Mouse (Mus musculus) CH12F3 (cell line): ENCODE data around the gene Tanc1.

Experiments used
- in situ Hi-C: fragments of 300-500 bp; cut with MboI; formaldehyde crosslinking; loops from 2 replicates; pipeline ENCODE4 v1.14.3; 2020; ENCODE audit warnings: low sequenced_read_pairs

Gene Tanc1

GRCm38 (mm10) chr2:59648444-59648843 is 36.6 kb downstream of the Tanc1 start:
- in situ Hi-C loops, result no loop called here

GRCm38 (mm10) chr2:59651801-59652200 is 40.0 kb downstream of the Tanc1 start:
- in situ Hi-C loops, result no loop called here

DNA sequence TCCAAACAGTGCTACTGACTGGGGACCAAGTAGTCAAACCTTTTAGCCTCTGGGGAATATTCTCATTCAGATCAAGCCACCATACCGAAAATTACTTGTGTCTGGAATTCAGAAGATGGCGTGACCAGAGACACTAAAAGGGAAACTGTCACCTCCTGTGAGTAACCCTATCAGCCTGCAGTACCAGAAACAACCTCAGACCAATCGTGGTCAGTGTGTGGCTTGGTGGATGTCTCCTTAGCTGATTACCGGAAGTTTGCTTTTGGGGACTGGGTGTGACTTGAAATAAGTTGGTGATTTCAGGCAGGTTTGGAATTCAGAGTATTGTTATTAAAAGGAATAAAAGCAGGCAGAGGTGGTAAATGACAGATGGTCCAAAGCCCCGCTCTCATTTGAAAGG is 40.9 kb downstream of the Tanc1 start:
- in situ Hi-C loops, result no loop called here

DNA sequence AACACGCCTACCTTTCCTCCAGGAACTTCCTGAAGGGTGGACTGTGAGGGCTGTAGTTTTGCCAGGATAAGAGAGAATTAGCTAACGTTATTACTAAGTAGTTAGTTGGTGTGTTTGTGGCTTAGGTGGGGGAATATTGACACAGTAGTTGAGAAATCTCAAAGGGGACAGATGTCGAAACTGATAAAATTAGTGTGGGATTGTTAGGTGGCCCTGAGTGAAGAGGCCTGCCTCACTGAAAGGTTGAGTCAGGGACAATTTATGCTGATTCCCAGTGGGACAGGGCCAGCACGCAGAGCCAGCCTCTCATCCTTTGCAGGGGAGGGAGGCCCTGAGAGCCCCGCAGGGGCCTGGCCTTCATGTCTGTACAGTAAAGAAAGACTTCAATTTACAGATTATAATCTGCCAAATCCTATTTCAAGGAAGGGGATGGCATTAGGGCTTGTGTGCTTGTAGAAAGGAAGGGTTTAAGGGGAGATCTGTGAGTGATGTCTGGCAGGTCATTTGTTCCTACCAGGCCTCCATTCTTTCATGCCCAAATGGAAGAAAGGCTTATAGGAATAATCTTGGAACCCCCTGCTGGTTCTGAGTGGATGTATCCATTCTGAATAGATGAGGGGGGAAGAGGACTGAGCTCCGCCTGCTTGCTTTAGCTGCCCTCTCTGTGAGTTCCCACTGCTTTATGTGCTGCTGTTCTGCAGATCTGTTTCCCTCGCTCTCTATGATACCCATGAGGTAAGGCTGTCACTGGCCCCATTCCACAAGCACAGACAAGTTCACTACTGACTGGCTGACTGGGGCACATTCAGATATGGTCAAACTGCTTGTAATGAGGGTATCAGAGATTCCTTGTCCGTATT is 41.7 kb downstream of the Tanc1 start:
- in situ Hi-C loops, result no loop called here

GRCm38 (mm10) chr2:59655471-59655870 is 43.6 kb downstream of the Tanc1 start:
- in situ Hi-C loops, result no loop called here

DNA sequence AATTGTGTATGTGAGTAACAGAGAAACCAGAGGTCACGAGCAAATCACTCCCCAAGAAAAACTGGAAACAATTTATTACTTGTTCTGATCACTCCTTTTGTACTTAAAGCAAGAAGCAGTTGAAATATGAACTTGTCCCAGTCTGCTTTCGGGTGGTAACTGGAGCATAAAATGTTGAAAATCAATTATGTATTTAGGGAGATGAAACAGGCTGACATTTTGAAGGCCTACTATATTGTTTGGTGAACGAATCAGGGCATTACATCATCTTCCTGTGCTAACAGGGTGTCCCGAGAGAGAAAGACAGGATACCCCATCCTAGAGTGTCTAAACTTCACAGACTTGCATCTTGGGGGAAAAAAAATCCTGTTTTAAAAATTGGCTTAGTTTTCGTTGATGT is 44.8 kb downstream of the Tanc1 start:
- in situ Hi-C loops, result no loop called here

DNA sequence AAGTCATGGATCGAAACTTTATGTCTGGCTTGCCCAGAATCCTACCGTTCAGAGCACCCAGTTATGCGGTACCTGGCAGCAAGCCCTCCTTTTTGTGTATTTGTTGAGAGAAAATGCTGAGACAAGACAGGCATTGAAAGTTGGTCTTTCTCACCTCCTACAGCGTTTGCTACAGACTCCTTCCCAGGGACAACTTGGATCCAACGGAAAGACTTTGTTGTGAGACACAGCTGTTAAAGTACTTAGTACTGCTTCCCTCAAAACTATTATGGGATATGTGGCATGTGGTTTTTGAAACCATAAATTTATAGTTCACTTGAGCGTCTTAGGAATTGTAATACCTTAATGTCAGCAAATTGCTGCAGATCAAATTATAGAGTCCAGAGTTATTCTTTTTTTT is 47.8 kb downstream of the Tanc1 start:
- in situ Hi-C loops, result no loop called here

DNA sequence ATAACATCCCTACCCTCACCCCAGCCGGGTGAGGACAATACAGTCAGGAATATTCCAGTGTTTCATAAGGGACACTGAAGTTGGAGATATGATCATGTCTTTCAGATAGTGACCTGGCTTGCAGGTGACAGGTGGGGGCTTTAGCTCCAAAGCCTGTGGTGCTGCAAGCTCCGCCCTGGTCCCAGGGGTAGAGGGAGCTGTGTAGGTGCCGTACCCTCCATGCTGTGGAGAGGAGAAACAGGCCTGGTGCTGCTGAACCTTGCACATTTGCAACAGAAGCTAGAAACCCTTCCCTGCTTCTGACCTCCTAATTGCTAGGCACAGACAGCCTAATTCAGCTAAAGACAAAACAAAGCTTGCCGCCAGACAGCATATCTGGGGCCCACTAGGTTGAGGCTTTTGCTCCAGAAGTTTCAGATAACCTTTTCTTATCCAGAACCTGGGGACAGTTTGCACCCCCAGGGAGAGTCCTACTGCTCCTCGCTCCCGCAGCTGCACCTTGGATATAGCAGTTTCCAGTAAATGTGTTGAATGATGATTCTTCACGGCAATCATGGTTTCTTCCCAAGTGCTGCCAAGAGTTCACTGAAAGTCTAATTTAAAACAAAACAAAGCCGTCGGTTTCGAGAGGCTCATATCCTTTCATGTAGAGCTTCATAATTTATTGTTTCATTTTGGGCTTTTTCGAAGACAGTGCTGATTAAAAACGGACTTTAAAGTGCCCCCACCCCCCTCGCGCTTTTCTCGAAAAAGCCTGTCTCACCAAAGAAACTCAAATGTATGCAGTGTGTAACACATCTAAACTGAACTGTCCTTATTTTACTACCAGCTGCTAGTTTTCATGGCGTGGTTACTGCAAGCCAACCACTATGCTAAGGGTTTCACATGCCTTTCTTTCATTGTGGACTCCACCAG is 49.3 kb downstream of the Tanc1 start:
- in situ Hi-C loops, result no loop called here

- in situ Hi-C loops, result no loop called here
Observed at GRCm38 (mm10) chr2:59664803-59665567, 53.1 kb downstream of the Tanc1 start.

DNA sequence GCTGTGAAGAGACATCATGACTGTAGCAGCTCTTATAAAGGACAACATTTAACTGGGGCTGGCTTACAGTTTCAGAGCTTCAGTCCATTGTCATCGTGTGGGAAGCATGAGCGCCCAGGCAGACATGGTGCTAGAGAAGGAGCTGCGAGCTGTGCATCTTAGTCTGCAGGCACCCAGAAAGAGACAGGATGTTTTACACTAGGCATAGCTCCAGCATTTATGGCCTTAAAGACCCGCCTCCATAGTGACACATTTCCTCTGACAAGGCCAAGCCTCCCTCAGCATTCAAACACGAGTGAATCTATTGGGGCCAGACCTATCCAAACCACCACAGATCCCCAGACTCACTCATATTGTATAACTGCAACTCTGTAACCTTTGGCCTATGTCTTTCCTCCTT is 54.7 kb downstream of the Tanc1 start:
- in situ Hi-C loops, result no loop called here

DNA sequence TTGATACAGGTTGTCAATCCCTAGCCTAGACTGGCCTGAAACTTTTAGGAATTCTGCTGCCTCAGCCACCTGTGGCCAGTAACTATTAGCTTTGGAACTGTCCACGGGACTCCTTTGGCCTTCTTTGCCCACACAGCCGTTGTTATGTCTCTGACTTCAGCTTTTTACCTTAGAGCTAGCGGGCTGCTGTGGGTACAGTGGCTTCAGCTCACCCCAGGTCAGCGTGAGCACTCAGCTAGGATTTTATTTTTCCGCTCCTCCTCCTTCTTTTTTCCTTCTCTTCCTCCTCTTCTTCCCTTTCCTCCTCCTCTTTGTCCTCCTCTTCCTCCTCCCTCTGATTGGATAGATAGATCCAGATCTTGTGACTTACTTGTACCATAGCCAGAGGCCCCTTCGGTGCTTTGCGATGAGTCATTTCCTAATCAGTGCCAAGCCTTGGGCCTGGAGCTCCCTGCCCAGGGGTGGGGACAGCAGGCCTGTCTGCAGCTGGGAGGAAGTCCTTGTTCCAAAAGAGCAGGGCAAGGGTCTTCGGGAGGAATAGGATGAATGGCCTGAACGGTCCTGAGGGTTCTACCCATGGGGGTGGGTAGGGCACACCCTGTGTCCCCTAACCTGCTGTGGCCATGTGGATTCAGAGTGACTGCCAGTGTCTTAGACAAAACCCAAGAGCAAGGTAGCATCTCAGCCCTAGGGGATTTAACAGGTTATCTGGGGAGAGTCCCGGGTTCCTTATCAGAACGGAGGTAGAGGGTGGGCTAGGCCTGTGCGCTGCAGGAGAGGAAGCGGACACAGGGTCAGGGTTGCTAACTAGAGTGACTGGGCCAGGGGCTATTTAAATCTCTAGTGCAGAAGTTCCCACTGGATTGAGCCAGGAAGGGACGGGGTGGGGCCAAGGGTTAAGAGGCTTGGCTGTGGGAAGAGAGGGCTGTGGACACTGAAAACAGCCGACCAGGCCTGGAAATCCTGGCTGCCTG is 58.5 kb downstream of the Tanc1 start:
- in situ Hi-C loops, result no loop called here

DNA sequence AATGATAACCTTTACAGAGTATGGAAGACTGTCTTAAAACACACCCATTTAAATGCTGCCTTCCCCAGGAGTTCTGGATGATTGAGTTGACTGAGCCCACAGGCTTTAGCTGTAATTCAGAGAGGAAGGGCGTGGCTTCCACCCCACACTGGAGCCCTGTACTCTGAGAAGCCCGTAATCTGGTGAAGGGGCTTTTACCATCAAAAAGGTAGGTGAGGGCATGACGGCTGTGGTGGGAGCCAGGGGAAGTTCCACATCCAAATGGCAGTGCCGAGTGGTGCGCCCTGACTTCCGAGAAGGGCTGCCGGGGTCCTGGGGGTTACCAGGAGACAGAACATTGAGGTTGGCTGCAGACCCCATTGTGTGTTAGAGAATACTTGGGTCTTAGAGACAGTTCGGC is 59.8 kb downstream of the Tanc1 start:
- in situ Hi-C loops, result no loop called here

GRCm38 (mm10) chr2:59672086-59672485 is 60.2 kb downstream of the Tanc1 start:
- in situ Hi-C loops, result no loop called here

- in situ Hi-C loops, result no loop called here
Observed at GRCm38 (mm10) chr2:59672686-59673085, 60.8 kb downstream of the Tanc1 start.

- in situ Hi-C loops, result no loop called here
Observed at GRCm38 (mm10) chr2:59673351-59673750, 61.5 kb downstream of the Tanc1 start.

- in situ Hi-C loops, result no loop called here
Observed at GRCm38 (mm10) chr2:59673877-59674276, 62.0 kb downstream of the Tanc1 start.

DNA sequence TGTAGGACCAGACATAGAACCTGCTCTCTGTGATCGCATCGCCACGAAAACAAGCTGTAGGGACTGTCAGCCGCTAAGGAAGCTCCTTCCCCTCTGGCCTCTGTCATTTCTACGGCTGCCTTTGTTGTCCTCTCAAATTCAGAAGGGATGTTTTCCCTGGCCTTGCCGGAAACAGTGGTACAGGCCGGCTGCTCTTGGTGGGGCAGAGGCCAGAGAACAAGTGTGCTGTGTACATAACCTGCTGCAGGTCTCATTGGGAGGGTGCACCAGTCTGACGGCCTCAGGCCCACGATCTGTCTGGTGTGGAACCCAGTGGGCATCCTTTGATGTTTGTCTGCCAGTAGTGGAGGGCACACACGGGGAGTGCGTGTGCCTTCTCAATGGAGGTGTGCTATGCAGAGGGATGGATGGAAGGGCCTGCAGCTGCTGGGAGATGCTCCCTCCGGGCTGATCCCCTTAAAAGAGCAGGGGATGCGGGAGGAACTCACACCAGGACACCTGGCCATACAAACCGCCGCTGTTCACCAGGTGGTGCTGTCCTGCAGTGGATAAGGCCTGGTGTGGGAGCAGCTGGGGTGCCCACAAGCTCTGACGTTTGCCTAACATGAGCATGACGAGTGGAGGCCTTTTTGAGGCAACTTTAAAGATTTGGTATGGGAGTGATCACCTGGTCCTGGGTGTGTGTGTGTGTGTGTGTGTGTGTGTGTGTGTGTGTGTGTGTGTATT is 63.6 kb downstream of the Tanc1 start:
- in situ Hi-C loops, result no loop called here

- in situ Hi-C loops, result no loop called here
Observed at GRCm38 (mm10) chr2:59676041-59676440, 64.2 kb downstream of the Tanc1 start.

DNA sequence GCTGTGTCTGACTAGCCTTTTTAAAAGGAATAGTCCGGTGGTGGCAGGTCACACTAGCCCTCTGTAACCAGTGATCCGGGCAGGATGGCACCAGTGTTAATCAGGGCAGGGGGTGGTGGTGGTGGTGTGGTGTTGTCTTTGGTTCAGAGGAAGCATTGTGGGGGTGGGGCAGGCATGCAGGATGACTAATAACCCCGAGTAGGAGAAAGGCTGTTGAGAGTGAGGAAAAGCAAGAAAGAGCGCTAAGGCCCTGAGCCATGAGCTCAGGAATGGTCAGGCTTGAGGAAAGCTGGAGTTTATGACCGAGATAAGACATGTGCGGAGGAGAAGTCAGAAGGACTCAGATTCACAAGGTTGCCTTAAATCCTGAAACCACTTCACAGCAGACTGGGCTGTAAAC is 64.6 kb downstream of the Tanc1 start:
- in situ Hi-C loops, result no loop called here
